Mouse (Mus musculus): ENCODE measurements around the gene Park7.

- TF ChIP-seq ZKSCAN1 (IDR thresholded peaks at IDR 0.05; ENCODE audit: borderline replicate concordance, low read depth, low read length) = no peak
- no peak for TF ChIP-seq CTCF (conservative IDR thresholded peaks at IDR 0.05 in 1 of 2, IDR thresholded peaks at IDR 0.05 in 1 of 2; ENCODE audit: low read depth in 2 of 2, low read length in 2 of 2)
- no peak for TF ChIP-seq SMC3 (IDR thresholded peaks at IDR 0.05; ENCODE audit: low read depth, low read length)
These were observed 48.2 kb downstream of the Park7 start for GRCm38 (mm10) chr4:150866069-150866468.

All from CH12.LX (cell line).